Mouse (Mus musculus) central nervous system, embryonic 14 days (tissue): ENCODE measurements around the gene 1700029P11Rik. TPM values are rescaled to one million over a fixed set of nuclear protein-coding genes. Genes with fewer than 3 reads are reported as not detected.

ENCODE experiments used
- polyA plus RNA-seq: library from polyadenylated mRNA; depleted of rRNA; stranded (reverse); fragments of >200 nt; gene quantifications from 2 replicates; pipeline ENCODE4 v1.2.3, GENCODE M21; 2012; rRNA removed

1700029P11Rik gene
- polyA plus RNA-seq, result not detected in 2 replicates

DNA sequence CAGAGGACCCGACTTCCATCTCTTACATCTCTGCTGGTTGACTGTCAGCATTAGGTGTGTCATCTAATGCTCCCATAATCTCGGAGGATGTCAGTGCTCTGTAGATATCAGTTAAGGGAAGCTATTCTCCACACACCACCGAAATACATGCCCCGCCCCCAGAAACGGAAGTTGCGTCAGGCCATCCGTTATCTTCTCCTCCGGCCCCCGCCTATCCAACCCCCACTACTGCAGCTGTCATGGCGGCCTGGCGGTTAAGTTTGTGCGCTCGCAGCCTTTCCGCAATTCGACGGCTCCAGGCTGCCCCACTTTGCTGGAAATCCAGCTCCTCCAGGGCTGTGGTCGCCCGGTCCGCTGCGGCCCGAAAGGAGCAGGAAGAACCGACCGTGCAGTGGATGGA, at the start of gene 1700029P11Rik:
1700029P11Rik (plus strand) TSS at position 220 of the 400 bp plus-strand sequence.

GRCm38 (mm10) chr15:81936679-81937078, 43.7 kb upstream of the 1700029P11Rik start, which contains the start of gene Csdc2:
Gene Csdc2, plus strand, starts transcription at chr15:81936759.

DNA sequence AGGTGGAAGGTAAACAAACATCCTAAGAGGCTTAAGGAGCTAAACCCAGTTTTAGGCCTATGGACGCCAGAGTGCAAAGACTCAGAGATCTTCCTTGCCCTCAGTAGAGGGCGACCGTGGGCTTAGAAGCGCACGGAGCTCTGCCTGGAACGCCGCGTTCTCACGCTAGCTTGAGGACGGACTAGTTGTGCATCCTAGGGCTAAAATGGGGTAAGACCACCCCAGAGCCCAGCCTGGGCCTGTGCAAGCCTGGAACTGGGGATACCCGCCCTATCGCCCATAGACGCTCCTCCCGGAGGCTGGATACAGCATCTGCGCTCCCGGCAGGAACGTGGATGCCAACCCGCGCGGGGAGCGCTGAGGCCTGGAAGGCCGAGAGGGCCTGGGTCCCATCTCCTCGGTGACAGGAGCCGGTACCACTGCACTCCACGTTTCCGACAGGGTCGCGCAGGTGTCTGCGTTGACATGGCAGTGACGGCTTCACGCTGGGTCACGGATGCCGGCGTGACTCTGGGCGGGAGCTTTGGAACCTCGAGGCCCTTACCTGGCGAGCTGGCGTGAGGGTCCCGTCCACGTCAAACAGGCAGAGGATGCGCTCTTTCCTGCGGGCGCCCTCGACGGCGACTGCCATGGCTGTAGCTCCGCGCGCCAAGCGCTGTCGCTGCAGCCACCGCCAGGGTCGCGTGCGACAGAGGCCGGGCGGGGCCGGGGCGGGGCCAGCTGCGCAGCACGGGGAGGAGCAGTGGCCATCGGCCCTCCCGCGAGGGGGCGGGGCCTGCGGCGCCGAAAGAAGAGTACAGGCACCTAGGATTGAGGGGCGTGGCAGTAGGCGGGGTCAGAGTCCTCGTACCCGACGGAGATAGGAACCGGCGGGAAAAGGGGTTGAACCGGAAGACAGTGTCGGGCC, 19.9 kb upstream of the 1700029P11Rik start, which contains the start of gene Pmm1:
Pmm1 (minus strand) TSS at position 760 of the 907 bp plus-strand sequence.

GRCm38 (mm10) chr15:81987646-81988045, 7.3 kb downstream of the 1700029P11Rik start, which contains the start of gene Xrcc6:
Gene Xrcc6, plus strand, starts transcription at chr15:81987835.

Other genes starting within 250 kb of the 1700029P11Rik start
- gene Zc3h7b, start 235.5 kb upstream of the 1700029P11Rik start, polyA plus RNA-seq, result 82.5 and 86.3 TPM in 2 replicates
- 99.4 and 102 TPM in 2 replicates for gene Rangap1, start 235.0 kb upstream of the 1700029P11Rik start, polyA plus RNA-seq
- 41.3 and 42.5 TPM in 2 replicates for gene Tef, start 178.1 kb upstream of the 1700029P11Rik start, polyA plus RNA-seq
- gene Tob2, start 121.7 kb upstream of the 1700029P11Rik start, polyA plus RNA-seq, result 17.4 and 19.0 TPM in 2 replicates
- 99.7 and 103 TPM in 2 replicates for gene Phf5a, start 108.6 kb upstream of the 1700029P11Rik start, polyA plus RNA-seq
- gene Aco2, start 108.2 kb upstream of the 1700029P11Rik start, polyA plus RNA-seq, result 218 and 231 TPM in 2 replicates
- 29.5 and 34.5 TPM in 2 replicates for gene Polr3h, start 54.3 kb upstream of the 1700029P11Rik start, polyA plus RNA-seq
- 75.6 and 84.5 TPM in 2 replicates for gene Csdc2, start 43.8 kb upstream of the 1700029P11Rik start, polyA plus RNA-seq
- 73.8 and 74.0 TPM in 2 replicates for gene Pmm1, start 19.6 kb upstream of the 1700029P11Rik start, polyA plus RNA-seq
- 36.0 and 37.2 TPM in 2 replicates for gene Xrcc6, start 7.3 kb downstream of the 1700029P11Rik start, polyA plus RNA-seq
- 39.9 and 41.8 TPM in 2 replicates for gene Desi1, start 53.3 kb downstream of the 1700029P11Rik start, polyA plus RNA-seq
- gene Snu13, start 67.1 kb downstream of the 1700029P11Rik start, polyA plus RNA-seq, result 130 and 143 TPM in 2 replicates
- gene 4930407I10Rik, start 78.6 kb downstream of the 1700029P11Rik start, polyA plus RNA-seq, result not detected in 2 replicates
- gene Mei1, start 89.5 kb downstream of the 1700029P11Rik start, polyA plus RNA-seq, result 0.07 and 0.08 TPM in 2 replicates
- 21.0 and 22.7 TPM in 2 replicates for gene Ccdc134, start 147.4 kb downstream of the 1700029P11Rik start, polyA plus RNA-seq
- gene Srebf2, start 166.6 kb downstream of the 1700029P11Rik start, polyA plus RNA-seq, result 145 and 151 TPM in 2 replicates
- gene Shisa8, start 232.3 kb downstream of the 1700029P11Rik start, polyA plus RNA-seq, result 2.3 and 2.4 TPM in 2 replicates
- 0.31 and 0.43 TPM in 2 replicates for gene Tnfrsf13c, start 243.8 kb downstream of the 1700029P11Rik start, polyA plus RNA-seq